Mouse (Mus musculus): ENCODE measurements around the gene Cks2.
"Not testable (repeated sequence)": the region's sequence is repeated elsewhere in the genome, so short reads cannot be mapped to it uniquely, and the experiment has no call there.

The Cks2 gene

DNA sequence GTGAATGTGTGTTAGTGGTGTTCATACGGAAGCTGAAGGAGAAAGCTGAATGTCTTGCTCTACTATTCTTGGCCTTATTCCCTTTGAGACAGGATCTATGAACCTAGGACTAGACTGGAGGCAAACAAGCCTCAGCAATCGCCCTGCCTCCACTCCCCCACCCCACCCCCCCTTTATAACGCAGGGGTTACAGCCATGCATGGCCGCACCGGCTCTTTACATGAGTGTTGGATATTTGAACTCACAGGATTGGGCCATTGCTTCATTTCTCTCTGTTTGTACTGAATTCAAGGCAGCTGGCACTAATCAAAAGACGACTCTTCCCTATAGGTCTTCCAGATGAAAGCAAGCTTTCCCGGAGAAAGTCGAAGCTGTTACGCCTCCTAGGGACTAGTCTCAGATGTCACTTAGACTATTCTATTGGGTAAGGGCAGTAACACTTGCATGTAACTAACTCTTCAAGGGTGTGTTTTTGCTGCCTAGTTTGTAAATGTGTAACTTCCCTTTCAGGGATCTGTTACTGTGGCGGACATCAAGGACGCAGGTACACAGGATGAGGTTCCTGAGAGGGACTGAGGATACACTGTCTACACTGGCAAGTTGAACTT is 2.8 kb upstream of the Cks2 start:
- DNase-seq: no peak

DNA sequence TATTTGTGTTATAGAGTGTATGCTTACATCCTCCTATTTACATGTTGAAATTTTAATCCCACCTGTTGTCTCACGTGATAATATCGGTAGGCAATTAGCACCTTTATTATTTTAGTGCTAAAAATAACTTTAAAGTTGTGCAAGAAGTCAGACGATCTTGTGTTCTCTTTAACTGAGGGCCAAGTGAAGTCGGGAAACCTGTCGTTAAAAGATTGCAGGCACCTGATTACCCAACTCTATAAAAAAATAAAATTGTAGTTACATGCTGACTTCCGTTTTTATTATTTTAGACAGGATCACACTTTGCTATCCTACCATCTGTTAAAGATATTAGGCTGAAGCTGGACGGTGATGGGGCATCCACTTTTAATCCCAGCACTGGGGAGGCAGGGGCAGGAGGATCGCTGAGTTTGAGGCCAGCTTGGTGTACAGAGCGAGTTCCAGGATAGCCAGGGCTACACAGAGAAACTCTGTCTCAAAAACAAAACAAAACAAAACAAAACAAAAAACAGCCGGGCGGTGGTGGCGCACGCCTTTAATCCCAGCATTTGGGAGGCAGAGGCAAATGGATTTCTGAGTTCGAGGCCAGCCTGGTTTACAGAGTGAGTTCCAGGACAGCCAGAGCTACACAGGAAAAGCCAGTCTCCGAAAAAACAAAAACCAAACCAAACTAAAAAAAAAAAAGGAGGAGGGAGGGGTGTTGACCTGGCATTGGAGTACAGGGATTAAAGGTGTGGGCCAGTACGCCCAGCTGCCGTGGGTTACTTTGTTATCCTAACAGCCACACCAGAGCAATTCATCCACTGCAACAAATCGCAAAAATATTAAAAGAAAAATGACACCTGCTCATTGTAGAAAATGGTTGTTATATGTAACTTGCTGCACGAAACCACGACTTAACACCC is 856 bp upstream of the Cks2 start:
- DNase-seq: no peak

DNA sequence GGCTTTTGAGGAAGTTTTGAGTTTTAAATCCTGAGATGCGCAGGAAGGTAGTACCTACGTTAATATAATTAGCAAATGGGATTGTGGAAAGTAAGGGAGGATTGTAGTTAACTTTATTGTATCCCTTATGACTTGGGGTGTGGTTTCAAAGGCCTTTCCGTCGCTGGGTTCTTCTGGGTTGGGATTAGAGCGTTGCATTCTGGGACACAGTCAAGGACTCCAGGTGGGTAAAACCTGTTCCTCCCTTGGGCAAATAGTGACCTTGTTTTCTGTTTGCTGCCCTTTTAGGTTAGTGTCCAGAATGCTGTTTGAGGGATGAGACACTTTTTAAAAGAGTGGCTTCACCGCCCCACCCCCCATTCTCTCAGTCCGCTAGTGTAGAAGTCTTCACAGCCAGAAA is 840 bp downstream of the Cks2 start:
- no peak for DNase-seq

DNA sequence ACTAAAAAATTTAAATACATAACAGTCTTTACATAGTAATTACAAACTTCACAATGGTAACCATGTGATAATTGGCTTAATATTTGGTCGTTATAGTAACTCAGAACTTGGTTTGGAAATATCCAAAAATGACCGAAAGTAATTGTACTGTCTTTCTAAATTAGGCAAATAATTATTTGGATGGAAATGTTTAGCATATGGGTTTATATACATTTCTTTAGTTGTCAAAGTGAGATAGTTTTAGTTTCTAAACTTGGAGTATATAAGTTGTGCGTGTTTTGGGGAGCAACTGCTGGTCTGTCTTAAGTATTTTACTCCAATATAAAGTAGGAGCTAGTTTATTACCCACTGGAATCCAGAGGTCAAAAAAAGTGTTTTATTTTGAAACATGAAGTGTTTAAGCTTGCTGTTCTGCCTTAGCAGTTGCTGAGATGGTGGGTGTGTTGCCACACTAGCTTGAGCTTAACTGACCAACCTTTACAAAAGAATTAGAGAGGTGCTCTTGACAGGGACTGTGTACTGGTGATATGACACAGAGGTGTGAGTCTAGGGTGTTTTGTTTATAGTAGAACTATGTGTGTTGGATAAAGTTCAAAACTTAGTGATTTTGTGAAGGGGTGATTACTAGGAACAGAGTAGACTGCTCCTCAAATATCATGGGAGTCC is 1.5 kb downstream of the Cks2 start:
- no peak for DNase-seq

DNA sequence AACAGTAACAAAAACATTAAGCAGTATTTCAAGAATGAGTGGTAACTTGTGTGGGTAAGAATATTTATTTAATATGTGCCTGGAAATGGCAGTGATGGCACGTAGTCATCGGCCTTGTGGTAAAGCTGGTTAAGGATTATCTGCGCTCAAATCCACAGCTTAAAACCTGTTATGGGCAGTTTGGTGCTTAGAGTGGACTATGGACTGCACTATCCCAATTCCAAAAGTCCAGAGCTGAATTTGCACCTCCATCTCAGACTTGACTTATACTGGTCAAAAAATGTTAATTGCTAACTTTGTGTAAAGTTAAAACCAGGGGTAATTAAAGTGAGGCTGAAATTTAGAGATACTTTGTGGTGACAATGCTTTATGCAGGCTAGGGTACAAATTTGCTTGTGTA is 2.7 kb downstream of the Cks2 start:
- no peak for DNase-seq

DNA sequence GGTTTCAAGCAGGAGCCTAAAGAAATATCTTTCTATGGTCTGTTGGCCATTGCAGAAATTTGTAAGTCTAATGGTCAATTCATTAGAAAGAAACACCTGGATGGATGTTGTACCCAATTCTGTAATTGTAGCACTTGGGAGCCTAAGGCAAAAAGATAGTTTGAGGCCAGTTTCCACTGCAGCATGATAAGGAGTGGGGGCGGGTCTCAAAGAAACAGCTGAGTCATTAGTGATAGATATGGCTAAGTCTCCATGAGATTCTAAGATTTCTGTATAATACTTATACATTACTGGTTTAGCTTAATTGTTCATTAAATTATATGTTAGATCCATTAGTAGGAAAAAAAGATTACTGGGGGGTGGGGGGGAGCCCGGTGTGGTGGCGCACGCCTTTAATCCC is 3.2 kb downstream of the Cks2 start:
- DNase-seq: no peak

DNA sequence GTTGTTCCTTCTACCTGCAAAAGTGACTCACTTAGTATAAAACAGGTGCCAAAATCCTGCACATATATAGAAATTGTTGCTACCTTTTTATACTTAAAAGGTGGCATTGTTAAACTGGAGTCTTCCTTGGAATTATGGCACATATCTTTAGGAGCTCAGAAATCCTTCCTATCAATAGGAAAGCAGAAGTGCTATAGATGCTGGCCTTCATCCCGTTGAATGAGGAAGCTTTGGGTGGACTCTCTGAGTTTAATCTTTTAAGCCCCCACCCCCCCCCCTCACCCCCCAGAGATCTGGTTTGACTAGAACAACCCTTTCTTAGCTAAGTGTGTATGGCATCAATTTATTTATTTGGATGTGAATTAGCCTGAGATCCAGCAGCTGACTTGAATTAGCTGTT is 4.7 kb downstream of the Cks2 start:
- no peak for DNase-seq

DNA sequence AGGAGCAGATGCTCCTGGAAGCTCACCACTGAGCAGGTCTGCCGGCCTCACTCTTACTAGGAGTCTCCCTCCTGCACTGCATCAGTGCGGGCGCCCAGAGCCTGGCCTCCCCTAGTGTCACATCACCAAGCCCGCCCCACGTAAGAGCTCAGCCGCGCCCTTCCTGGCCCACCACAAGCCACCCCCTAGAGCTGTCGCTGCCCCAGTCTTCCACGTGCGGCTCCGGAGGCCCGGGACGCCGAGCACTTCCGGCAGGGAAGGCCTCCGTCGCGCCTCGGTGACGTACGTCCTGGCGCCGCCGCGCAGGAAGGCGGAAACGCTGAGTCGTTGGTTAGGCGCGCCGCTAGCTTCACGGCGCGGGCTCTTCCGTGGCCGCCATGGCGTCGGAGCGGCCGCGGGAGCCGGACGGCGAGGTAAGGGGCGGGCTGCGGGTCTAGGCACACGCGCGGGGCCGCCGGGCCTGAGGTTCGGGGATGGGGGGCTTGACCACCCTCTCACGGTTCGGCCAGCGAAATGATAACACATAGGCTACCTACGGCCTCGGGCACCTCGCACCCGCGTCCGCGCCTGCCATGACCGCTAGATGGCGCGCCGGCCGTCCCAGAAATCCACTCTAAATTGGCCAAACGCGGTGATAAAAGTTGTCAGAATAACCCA is 6.5 kb downstream of the Cks2 start, which contains the start of gene Secisbp2:
Secisbp2 (plus strand) TSS at position 290 of the 657 bp plus-strand sequence.
- DNase-seq: peak; percentile 98 to 99

DNA sequence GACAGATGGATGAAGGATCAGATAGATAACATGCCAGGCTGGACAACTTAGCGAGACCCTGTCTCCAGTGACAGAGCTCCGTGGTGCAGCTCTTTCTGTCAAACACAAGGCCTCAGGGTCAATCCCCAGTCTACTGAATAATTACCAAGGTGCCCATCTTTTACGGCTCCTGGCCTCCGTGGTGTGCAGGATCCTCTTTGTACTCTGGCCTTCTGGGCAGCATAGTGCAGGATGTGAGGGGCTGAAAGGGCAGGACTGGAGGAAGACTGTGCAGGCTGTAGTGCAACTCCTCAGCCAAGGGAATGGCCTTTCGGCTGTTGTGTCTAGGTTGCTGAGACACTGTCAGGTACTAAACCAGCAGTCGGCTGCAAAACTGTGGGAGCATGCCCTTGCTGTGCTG is 8.1 kb downstream of the Cks2 start:
- no peak for DNase-seq

DNA sequence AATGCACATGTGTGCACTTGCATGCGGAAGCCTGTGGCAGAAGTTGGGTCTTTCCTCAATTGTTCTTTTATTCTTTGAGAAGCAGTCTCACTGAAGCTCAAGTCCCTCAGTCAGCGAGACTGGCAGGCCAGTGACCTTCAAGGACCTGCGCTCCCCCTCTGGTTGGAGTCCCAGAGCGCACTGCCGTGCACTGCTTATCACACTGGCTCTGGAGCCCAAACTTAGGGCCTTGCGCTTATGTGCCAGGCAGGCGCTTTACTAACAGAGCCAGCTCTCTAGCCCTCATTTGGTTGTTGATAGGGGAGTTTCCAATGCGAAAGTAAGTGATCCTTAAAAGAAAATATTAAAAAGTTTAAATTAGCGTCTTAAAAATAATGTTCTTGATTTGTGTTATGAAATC is 8.9 kb downstream of the Cks2 start:
- no peak for DNase-seq

DNA sequence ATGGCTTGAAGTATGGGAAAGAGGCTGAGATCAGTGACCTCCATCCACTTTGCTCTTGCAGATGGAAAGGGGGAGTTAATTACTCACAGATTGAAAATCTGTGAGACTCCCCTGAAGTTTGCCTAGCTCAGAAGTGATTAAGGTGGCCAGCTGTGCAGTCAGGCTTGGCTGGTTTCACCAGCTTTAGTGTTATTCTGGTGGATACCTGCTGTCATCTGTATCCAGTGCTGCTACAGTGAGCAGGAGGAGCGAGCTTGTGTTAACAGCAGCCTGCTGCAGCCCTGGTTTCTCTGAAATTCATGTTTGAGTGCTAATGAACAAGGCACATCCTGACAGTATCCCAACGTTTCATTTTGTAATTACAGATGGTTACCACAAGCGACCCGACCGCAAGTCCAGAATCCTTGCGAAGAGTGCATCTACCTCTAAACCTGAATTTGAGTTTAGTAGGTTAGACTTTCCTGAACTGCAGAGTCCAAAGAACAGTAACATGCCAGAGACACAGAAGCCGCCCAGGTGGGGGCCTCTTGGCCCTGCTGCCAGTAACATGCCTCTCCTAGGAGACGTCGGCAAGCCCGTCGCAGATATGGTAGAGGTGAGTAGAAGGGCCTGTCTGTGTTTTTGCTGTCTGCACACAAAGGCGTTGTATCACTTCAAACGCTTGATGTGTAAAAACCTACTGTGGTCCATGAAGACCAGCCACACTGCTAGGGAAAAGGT is 11.6 kb downstream of the Cks2 start:
- DNase-seq: no peak

DNA sequence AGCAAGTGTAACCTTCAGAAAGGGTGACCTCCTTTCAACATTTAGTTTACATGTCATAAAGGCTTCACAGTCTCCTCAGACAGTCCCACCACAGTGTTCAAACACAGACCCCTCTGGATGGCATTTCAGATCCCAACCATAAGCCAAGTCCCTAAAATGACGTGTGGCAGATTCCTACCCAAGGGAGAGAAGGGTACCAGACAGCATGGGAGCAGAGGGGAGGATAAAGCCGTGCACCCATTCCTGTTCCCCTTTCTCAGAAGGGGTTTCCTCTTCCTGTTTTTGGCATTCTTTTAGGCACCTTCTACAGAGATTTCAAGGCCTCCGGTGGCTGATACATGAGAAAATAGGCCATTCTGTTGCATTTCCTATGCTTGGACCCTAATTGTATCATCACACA is 13.1 kb downstream of the Cks2 start:
- no peak for DNase-seq

DNA sequence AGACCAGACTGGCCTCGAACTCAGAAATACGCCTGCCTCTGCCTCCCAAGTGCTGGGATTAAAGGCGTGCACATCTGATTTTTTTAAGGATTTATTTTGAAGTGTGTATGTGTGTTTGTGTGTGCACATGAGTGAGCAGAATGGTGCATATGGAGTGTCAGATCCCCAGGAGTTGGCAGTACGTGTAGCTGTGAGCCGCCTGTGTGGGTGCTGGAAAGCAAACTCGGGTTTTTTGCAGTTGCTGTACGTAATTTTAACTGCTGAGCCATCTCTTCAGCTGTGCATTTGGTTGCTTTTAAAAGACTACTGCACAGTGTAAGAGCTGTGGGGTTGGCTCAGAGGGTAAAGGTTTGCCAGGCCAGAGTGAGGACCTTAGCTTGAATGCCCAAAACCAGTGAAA is 14.5 kb downstream of the Cks2 start:
- no peak for DNase-seq

DNA sequence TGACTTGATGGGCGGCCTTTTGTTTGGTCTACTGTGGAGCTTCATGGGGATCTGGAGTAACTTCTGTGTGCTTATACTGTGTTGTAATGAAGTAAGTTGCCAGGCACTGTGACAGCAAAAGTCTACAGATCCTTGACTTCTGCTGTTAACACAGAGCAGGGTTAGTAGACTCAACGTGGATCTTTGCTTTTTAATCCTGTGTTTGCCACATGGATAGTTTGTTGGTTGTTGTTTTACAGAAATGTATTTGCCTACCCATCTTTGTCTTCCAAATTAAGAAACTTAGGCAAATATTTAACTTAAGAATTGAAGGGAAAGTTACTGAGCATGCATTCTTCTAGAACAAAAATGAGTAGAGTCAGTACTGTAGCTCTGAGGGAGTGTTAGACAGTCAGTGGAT is 18.5 kb downstream of the Cks2 start:
- DNase-seq: no peak

DNA sequence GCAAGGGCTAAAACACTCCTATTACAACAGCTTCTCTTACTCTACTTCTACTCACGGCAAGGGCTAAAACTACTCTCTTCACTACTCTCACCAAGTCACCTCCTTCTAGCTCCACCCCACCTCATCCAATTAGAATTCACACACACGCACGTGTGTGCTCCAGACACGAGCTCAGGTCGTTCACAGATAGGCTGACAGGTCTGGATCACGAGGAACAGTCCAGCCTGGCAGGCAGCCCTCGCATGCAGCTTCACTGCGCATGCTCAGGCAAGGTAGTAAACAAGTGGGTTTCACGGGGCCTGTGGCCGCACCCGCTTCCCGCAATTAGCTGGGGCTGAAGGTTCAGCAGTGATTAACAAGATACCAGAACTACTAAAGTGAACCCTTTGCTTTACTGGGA is 23.2 kb downstream of the Cks2 start:
- not testable (repeated sequence) for DNase-seq

DNA sequence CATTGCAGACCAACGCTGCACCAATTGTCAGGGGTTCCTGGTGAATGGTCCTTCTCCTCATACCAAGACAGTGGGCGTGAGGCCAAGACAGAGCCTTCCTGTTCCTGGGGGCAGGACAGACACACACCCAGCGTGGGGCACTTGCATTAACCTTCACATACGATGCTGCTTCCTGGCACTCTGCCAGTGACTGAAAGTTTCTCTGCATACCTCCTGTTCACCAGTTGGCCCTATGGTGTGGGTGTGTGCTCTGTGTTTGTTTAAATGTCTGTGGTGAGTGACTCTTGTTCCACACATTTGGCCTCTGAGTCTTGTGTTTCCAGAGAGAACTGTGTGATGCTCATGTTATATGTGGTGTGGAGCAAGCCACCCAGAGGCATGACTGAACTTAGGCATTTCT is 31.6 kb downstream of the Cks2 start:
- peak in 1 of 2 experiments; percentile 57 for DNase-seq

DNA sequence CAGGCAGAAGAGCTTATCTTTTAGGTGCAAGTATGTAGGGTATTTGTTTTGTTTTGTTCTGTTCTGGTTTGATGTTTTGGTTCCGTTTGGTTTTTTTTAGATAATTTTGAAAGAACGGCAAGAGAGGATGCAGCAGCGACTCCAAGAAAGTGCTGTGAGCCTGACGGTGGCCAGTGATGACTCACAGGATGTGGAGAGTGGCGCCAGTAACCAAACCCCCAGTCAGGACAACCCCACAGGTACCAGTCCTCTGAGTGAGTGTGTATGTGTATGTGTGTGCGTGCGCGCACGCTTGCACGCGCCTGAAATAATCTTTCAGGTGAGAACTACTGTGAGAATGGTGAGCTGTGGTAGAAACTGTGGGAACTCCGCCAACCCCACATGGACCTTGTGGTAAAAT is 32.0 kb downstream of the Cks2 start:
- DNase-seq: no peak

DNA sequence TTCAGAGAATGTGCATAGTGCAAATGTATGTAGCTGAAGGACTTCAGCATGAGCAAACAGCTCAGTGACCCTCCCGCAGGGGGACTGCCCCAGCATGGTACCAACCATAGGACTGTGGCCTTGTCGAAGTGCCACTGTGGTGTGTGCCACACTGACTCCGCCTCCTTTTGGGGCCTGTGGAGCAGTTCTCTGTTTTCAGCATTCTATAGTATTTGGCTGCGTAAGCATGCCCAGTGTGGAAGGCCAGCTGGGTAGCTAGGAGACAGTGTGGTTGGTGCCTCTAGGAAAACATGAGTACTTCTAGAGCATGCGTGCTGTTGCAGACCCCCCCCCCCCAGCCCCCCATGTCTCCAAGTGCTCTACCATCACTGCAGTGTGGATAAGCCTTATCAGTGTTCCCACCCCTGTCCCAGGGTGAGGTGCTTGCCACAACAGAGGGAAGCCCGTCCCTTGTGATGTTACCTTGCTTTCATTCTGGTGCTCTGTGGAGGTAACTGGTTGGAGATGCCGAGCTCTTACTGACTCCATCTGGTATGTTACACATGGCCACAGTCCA is 32.7 kb downstream of the Cks2 start:
- DNase-seq: no peak

DNA sequence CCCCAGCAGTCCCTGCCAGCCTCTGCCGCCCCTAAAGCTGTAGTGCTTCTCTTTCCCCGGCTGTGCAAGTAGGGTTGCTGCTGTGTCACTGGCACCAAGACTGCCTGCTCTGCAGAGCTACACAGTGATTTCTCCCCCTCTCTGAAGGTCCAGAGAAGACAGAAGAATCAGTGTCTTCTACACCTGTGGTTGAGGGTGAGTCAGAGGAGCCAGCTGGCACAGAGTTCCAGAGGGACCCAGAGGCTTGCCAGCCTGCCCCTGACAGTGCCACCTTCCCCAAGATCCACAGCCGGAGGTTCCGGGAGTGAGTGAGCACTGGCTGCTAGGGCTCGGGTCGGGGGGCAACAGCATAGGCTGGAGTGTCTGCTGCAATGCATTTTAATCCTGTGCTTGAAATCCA is 33.7 kb downstream of the Cks2 start:
- peak in 1 of 2 experiments; percentile 55 for DNase-seq

DNA sequence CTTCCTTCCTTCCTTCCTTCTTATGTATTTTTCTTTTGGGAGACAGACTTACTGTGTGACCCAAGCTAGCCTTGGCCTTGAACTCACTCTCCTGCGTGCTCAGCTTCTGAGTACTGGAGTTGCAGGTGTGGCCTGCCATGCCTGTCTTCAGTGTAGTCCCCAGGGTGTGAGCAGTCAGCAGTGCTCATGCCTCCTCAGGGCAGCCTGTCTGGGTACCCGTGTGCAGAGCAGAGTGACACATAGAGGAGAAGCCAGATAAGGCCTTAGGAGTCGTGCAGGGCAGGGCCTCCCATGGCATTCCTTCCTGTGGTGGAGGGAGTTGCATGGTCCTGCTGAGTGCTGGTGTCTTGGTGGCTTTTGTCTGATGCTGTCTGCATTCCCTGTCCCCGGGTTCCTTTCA is 34.3 kb downstream of the Cks2 start:
- DNase-seq: no peak

DNA sequence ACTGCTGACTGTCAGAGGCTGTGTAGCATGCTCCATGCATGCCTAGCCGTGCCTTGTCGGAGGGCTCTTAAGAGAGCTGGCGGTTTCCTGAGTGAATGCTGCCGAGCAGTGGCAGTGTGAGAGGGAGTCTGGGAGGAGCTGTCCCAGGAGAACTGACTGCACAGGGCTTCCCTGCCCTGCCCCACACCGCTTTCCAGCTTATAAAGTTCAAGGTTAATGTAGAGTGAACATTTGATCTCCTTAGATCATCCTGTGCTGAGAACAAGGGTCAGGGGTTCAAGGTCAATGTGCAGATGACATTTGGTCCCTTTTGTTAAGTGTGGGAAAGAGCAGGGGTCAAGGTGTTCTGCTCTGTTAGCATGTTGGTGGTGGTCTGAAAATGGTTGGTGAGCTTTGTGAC is 36.0 kb downstream of the Cks2 start:
- no peak for DNase-seq

DNA sequence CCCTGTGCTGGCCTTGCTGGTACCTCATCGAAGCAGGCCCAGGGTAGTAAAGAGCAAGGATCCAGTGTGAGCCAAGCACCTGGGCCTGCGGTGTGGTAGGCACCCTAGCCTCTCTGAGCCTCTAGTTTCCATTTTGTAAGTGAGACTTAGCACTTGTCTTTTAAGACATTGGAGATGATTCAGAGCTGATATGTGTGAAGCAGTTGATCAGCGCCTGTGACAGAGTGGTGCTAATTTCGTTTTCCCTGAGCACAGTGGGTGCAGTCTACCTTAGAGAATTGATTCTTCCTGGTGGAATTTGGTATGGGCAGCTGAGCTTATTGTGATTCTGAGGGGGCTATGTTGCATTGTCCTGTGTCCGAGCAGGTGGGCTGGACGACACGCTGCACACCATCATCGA is 36.6 kb downstream of the Cks2 start:
- no peak for DNase-seq
